Mouse (Mus musculus) olfactory bulb, adult 2 months (tissue): Measurements from ENCODE around the gene Kctd2.

ENCODE experiments used
- CTCF ChIP-seq: fragments of 200-500 bp; IDR thresholded peaks from 2 replicates; pipeline ENCODE4 v1.5.1; 2012; ENCODE audit warnings: low read depth, mild to moderate bottlenecking, low read length, moderate library complexity; ENCODE audit not compliant: insufficient read depth
- POLR2A ChIP-seq: fragments of 200-500 bp; IDR thresholded peaks from 2 replicates; pipeline ENCODE4 v1.6.1; 2012; ENCODE audit warnings: mild to moderate bottlenecking, low read depth, low read length, moderate library complexity; ENCODE audit not compliant: insufficient read depth

- TF ChIP-seq CTCF (no peak), POLR2A (no peak)
Measured at GRCm38 (mm10) chr11:115464851-115465250, 44.9 kb downstream of the Kctd2 start.
